Mouse (Mus musculus) cerebellum, adult 2 months (tissue): ENCODE data around the gene Capn11. TPM values are rescaled to one million over a fixed set of nuclear protein-coding genes. Genes with fewer than 3 reads are reported as not detected.

ENCODE experiments used
- DNase-seq, 2 experiments: peaks; one replicate each; pipeline ENCODE4 v3.0.0; 2021
- H3K27ac ChIP-seq: fragments of 200-500 bp; 2 replicates; pipeline ENCODE4 v1.5.1; 2012; ENCODE audit warnings: low read length, control low read depth, inconsistent platforms; ENCODE audit not compliant: insufficient read depth
- H3K27me3 ChIP-seq: fragments of 200-500 bp; 2 replicates; pipeline ENCODE4 v1.6.1; 2012; ENCODE audit warnings: inconsistent platforms, mild to moderate bottlenecking, low read length, moderate library complexity; ENCODE audit not compliant: control insufficient read depth, insufficient read depth
- H3K4me1 ChIP-seq: fragments of 200-500 bp; 2 replicates; pipeline ENCODE4 v1.6.1; 2011; ENCODE audit warnings: low read length; ENCODE audit not compliant: control insufficient read depth, insufficient read depth
- H3K4me3 ChIP-seq: fragments of 200-500 bp; replicated peaks from 2 replicates; pipeline ENCODE3; 2011; ENCODE audit warnings: mild to moderate bottlenecking, low read depth, low read length, control low read depth; ENCODE audit not compliant: insufficient read depth
- CTCF ChIP-seq: fragments of 200-500 bp; IDR thresholded peaks from 2 replicates; pipeline ENCODE4 v1.5.1; 2011; ENCODE audit warnings: low read depth, mild to moderate bottlenecking, control low read depth, low read length, moderate library complexity, borderline replicate concordance; ENCODE audit not compliant: insufficient read depth
- POLR2A ChIP-seq: fragments of 200-500 bp; IDR thresholded peaks from 2 replicates; pipeline ENCODE4 v1.6.1; 2011; ENCODE audit warnings: low read length, control low read depth, borderline replicate concordance; ENCODE audit not compliant: insufficient read depth
- WGBS: fragments of 180-500 bp; shearing (Covaris S2); methylation state at CpG from one replicate; pipeline ENCODE4 v1.1.7; 2018; 5-methylcytosine and 5-hydroxymethylcytosine counted together
- polyA plus RNA-seq: library from polyadenylated mRNA; depleted of rRNA; stranded (reverse); fragments of >200 nt; gene quantifications from 2 replicates; pipeline ENCODE4 v1.2.3, GENCODE M21; 2012; rRNA removed

The Capn11 gene
- 3.8 and 4.7 TPM in 2 replicates for polyA plus RNA-seq

DNA sequence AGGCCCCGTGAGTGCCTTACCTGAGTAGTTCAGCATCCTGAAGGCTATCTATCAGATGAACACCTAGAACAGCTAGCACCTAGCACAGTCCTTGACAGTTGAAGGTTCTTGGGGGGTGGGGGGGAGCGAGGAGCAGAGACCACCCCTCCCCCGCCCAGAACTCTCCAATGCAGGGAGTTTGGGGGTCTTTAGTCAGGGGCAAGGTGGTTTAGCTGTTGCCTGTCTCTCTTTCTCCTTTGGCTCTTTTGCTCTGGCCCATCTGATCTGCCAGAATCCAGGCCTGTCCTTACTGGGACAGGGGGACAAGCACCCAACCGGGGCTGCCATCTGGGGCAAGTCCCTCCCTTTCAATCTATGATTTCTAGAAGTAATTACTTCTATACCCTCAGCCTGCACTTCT is at the start of gene Capn11:
Gene Capn11, minus strand, starts transcription at position 101 of the 400 bp plus-strand sequence.
- 75% methylated on average over 4 of the region's 4 CpGs for WGBS
- DNase-seq = no peak
- H3K27ac ChIP-seq = no peak within 1 kb of the TSS

DNA sequence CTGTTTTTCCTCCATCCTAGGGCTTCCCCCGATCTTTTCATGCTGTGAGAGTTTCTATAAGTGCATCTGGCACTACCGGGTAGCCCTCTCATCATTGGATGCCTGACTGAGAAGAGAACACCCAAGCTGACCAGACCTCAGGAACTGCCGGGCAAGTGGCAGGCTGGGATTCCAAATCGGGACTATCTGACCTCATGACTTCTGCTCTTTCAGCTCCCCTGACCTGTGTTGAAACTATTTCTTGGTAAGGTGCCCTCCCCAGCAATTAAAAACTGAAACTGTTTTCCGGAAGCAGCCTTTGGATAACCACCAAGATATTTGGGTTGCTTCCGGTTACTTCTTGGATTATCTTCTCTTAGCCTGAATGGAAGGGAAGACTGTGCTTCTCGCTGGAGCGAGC is 49.1 kb upstream of the Capn11 start:
- WGBS = 72% methylated on average over 8 of the region's 8 CpGs
- Histone ChIP-seq H3K27ac (no peak overlapping the region), H3K27me3 (no peaks in the 10 kb centered on the region), H3K4me3 (no peak overlapping the region), H3K4me1 (no peaks in the 10 kb centered on the region)
- no peak for TF ChIP-seq CTCF
- no peak for DNase-seq

More for the DNA sequence above, at the start of gene Capn11:
- H3K4me3 ChIP-seq = no peak within 1 kb of the TSS
- H3K4me1 ChIP-seq = no peaks in the 10 kb centered on the region
- H3K27me3 ChIP-seq = no peaks in the 10 kb centered on the region
- TF ChIP-seq CTCF (no peak), POLR2A (no peak)

DNA sequence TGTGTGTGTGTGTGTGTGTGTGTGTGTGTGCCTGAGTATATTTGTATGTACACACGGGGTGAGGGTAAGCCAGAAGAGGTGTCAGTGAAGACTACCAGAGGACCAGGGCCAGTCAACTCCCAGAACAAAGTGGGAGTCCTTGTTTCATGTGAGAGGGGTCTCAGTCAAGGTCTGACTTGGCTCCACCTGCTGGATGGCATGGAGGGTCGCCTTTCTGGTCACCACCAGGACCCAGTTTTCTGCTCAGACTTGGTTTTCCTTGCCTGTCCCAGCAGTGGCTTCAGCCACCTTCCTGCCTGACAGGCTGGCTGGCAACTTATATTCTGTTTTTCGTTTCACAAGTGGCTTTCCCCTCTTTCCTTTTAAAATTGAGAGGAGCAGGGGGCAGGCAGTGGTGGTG is 48.3 kb upstream of the Capn11 start:
- H3K4me1 ChIP-seq = no peaks in the 10 kb centered on the region
- H3K27me3 ChIP-seq = no peaks in the 10 kb centered on the region
- H3K27ac ChIP-seq = no peak overlapping the region
- TF ChIP-seq CTCF = no peak
- no peak for TF ChIP-seq POLR2A
- 50% methylated on average over 3 of the region's 3 CpGs for WGBS
- DNase-seq = no peak
- no peak overlapping the region for H3K4me3 ChIP-seq

DNA sequence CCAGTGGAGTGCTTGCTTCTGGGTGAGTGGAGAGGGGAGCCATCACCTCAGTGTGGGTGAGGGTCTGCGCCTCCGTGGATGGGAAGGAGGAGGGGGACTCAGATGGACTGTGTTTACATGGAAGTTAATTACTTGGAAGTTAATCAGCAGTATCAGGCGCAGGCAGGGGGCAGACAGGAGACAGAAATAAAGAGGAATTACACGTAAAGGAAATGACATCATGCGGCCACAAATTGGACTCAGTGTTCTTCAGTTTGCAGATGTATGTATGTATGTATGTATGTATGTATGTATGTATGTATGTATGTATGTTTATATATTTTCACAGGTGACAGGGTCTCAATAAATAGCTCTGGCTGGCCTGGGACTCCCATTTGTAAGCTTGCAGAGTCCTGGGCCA is 47.7 kb upstream of the Capn11 start:
- Histone ChIP-seq H3K4me1 (no peaks in the 10 kb centered on the region), H3K27ac (no peak overlapping the region), H3K4me3 (no peak overlapping the region), H3K27me3 (no peaks in the 10 kb centered on the region)
- DNase-seq = no peak
- TF ChIP-seq POLR2A (no peak), CTCF (no peak)
- 67% methylated on average over 5 of the region's 5 CpGs for WGBS

DNA sequence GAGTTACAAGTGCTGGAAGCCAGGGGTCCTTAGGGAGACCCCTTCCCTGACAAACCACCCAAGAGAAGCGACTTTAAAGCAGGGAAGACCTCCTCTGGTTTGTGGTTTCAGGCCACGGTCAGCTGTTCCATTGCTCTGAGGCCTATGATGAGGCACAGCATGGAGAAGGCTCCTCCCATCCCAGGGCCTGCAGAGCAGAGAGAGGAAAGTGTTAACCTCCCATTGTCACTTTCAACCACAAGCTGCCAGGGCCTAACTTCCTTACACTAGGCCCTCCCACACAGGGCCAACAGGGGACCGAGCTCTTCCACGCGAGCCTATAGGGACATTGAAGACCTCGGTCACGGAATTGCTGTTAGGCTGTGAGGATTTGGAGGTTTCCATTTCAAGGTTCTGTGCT is 44.1 kb upstream of the Capn11 start:
- no peak for DNase-seq
- WGBS = 71% methylated on average over 7 of the region's 7 CpGs
- Histone ChIP-seq H3K27me3 (no peaks in the 10 kb centered on the region), H3K4me1 (peaks cover 6% of the 10 kb centered on the region), H3K4me3 (no peak overlapping the region), H3K27ac (no peak overlapping the region)
- TF ChIP-seq POLR2A (no peak), CTCF (no peak)

DNA sequence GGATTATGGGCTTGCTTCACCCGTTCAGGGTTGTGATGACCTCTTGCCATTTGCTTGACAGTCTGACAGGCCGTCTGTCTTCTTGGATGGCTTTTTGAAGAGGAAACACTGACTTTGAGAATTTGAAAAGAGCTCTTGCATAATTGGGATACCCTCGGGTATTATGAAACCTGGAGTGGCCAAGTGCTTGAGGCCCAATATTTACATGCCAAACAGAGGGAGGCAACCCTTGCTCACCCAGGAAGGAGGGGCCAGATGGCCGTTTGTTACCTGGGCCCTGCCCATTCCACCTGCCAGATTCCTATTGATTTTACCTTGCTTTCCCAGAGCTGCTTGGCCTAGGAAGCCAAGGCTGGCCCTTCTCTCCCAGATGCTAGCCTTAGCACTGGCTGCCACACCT is 43.1 kb upstream of the Capn11 start:
- TF ChIP-seq CTCF (no peak), POLR2A (no peak)
- 72% methylated on average over 4 of the region's 4 CpGs for whole genome bisulfite sequencing
- H3K27me3 ChIP-seq = no peaks in the 10 kb centered on the region

DNA sequence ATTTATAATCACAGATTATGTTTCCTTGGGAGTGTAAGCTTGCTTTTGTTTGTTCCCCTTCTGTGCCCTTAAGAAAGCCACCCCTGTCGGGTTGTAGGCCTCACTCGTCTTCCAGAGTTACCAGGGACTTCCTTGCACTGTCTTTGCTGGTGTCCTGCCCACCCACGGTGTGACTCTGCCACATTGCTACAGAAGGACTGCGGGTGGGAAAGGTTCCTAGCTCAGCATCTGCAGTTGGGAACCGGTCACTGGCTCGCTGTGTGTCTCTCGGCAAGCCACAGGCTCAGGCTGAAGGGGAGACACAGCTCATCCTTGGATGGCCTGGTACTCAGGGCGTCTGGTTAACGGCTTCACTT is 42.1 kb upstream of the Capn11 start:
- Histone ChIP-seq H3K4me3 (no peak overlapping the region), H3K27me3 (no peaks in the 10 kb centered on the region)
- TF ChIP-seq POLR2A = no peak
- no peak for TF ChIP-seq CTCF

More for the DNA sequence above, 43.1 kb upstream of the Capn11 start:
- no peak for DNase-seq
- no peak overlapping the region for H3K27ac ChIP-seq
- H3K4me1 ChIP-seq = peaks cover 6% of the 10 kb centered on the region
- no peak overlapping the region for H3K4me3 ChIP-seq

DNA sequence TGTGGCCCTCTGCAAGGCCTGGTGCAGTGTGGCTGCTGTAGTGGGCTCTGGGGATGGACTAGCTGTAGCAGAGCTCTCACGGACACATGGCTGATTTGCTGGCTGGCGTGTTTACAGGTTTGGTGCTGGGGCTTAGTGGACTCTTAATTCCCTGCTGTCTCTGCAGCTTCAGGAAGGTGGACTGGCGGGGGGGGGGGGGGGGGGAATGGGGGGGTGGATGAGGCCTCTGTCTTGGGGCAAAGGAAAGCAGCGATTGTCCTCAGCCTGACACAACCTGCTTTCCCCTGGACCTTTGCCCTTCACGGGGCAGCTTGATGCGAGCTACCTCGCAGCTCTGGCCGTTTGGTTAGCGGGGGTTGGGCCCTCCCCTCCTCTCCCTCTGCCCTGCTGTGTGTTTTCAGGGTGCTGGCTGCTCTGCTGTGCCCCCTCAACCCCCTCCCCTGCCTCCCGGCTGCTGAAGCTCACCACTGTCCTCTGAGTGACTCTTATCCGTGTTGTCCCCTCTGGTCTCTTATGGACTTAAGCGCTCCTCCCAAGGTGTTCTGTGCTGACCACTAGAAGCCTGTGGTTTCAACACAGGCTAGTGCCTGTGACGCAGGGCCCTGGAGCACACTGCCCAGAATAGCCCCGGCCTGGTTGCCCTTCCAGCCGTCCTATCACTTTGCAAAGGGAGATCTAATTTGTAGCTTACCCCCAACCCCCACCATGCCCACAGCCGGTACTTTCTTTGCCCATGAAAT is 41.5 kb upstream of the Capn11 start:
- WGBS = 64% methylated on average over 9 of the region's 16 CpGs
- Histone ChIP-seq H3K4me3 (no peak overlapping the region), H3K4me1 (peaks cover 6% of the 10 kb centered on the region), H3K27me3 (no peaks in the 10 kb centered on the region), H3K27ac (no peak overlapping the region)
- DNase-seq = no peak
- TF ChIP-seq POLR2A = no peak
- TF ChIP-seq CTCF = no peak

More for the DNA sequence above, 42.1 kb upstream of the Capn11 start:
- Histone ChIP-seq H3K27ac (no peak overlapping the region), H3K4me1 (peaks cover 6% of the 10 kb centered on the region)
- WGBS = 69% methylated on average over 9 of the region's 9 CpGs
- no peak for DNase-seq
